Mouse (Mus musculus) v-Abl transformed pro-B cells (cell line): ENCODE results near the gene Gpr4.

Experiments
- in situ Hi-C, 2 experiments: fragments of 400-800 bp; cut with MboI; formaldehyde crosslinking; loops; one replicate each; pipeline ENCODE4 v1.15.1; 2025; ENCODE audit not compliant: unreplicated experiment in 2 of 2

Gene Gpr4

GRCm38 (mm10) chr7:19252078-19252477, 39.7 kb downstream of the Gpr4 start:
- in situ Hi-C loops, result no loop called here

GRCm38 (mm10) chr7:19253437-19253836, 41.1 kb downstream of the Gpr4 start:
- in situ Hi-C loops, result no loop called here

- in situ Hi-C loops, result no loop called here
Observed at GRCm38 (mm10) chr7:19255395-19255794, 43.1 kb downstream of the Gpr4 start.

DNA sequence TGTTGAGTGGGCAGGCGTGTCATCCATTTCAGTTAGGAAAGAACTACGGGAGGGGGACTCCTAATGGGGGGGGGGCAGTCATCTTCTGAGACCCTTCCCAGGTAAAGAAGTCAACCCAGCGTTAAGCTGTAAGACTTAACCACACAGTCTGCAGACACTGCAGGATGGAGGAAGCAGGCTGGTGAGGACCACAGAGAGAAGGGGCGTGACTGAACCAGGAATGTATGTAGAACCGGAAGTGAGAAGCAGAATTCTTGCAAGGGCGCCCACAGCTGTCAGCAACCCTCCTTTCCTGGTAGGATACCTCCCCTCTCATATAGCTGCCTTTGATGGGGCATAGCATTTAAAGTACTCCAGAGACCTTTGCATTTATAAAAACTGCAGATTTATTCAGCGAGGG, 44.2 kb downstream of the Gpr4 start:
- in situ Hi-C loops, result no loop called here

GRCm38 (mm10) chr7:19257390-19258022, 45.2 kb downstream of the Gpr4 start:
- in situ Hi-C loops, result no loop called here

DNA sequence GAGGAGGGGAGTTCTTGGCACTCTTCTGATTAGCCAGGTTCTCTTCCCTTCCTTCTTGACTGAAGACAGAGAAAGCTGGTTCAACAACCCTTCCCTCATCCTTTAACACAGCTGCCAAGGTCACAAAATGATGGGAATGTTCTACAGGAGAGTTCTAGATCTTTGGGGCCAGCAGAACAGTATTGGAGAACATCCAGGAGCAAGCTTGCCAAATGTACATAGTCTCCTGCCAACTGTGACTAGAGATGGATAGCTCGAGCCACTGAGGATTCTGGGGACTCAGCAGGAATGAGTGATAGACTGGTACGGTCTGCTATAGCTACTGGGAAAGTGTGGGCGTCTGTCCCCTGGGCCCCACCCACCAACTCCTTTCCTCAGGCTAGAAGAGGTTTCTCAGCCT, 46.0 kb downstream of the Gpr4 start:
- in situ Hi-C loops, result no loop called here

GRCm38 (mm10) chr7:19265147-19265546, 52.8 kb downstream of the Gpr4 start:
- in situ Hi-C loops, result no loop called here

GRCm38 (mm10) chr7:19265928-19266822, 53.8 kb downstream of the Gpr4 start:
- in situ Hi-C loops, result no loop called here

GRCm38 (mm10) chr7:19267051-19267450, 54.7 kb downstream of the Gpr4 start:
- in situ Hi-C loops, result no loop called here

GRCm38 (mm10) chr7:19268993-19269681, 56.8 kb downstream of the Gpr4 start:
- in situ Hi-C loops, result no loop called here

GRCm38 (mm10) chr7:19269721-19270441, 57.5 kb downstream of the Gpr4 start:
- in situ Hi-C loops, result no loop called here

DNA sequence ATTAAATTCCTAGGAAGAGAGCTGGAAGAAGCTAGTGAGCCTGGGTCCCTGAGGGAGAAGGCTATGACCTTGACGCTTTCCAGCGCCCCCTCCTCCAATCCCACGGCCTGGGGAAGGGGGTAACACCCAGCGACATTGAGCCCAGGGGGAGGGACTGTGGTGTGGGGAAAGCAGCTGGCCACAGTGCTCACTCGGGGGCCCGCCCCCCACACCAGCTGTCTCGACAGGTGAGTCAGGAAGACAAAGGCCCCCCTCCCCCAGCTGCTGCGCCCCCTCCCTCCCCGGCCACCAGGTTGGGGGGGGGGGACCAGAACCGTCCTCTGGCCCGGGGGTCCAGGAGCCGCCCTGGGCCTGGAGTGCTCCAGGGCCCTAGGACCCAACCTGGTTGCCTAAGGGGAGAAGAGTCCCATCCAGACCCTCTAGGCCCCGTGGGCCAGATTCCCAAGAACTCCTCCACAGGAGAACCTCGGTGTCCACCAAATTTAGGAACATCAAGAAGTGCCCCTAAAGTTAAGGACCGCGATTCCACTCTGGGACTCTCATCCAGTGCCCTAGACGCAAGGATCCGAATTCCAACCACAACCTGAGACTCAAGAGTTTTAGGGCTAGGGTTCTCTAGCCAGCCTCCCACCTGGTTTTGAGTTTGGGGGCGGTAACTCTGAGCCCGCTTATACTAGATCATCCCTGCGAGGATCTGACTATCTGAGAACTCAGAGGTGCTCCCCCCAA, 58.3 kb downstream of the Gpr4 start:
- in situ Hi-C loops, result no loop called here

- in situ Hi-C loops, result no loop called here
Observed at GRCm38 (mm10) chr7:19271238-19272172, 59.2 kb downstream of the Gpr4 start, which contains the start of gene Vasp. Vasp (minus strand) TSS chr7:19271817.

DNA sequence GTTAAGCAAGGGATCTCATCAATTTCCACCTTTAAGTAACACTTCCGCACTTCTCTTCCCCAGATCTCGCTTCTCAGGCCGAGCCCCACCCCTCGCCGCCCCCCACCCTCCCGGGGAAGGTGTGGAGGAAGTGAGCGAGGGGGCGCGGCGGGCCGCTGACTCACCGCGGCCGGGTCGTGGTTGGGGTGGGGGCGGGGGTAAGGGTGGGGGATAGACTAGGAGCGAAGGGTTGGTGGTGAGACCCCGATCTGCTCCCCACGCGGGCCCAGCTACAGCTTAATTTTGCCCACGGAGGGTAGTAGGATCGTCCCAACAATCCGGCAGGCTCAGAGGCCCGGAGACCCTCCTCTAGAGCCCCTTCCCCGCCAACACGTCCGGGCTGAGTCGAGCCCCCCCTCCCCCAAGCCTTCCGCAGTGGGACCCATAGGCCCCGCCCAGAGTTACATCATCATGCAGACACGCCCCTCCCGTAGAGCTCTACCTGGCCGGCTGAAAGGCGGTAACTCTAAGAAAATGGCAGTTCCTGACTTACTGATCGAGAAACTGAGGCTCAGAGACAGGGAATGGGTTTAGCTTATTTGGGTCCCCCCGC, 59.9 kb downstream of the Gpr4 start:
- in situ Hi-C loops, result no loop called here
